Mouse (Mus musculus): ENCODE data around the gene Nxph1. TPM values are rescaled to one million over a fixed set of nuclear protein-coding genes. Genes with fewer than 3 reads are reported as not detected.
A peak's percentile ranks its signal among the peaks of the same experiment; 100 is the strongest.

The Nxph1 gene
- total RNA-seq (2021), result 0.43 and 1.2 TPM in 2 replicates
- long read RNA-seq, partial matches to known transcripts, result 0 of 2 reads
- long read RNA-seq, other reads (novel, unspliced or antisense), result 1 of 2 reads

- no peak for DNase-seq
These were observed at the start of gene Nxph1 for GRCm38 (mm10) chr6:8948131-8948470. Nxph1 (plus strand) TSS chr6:8948431.

DNA sequence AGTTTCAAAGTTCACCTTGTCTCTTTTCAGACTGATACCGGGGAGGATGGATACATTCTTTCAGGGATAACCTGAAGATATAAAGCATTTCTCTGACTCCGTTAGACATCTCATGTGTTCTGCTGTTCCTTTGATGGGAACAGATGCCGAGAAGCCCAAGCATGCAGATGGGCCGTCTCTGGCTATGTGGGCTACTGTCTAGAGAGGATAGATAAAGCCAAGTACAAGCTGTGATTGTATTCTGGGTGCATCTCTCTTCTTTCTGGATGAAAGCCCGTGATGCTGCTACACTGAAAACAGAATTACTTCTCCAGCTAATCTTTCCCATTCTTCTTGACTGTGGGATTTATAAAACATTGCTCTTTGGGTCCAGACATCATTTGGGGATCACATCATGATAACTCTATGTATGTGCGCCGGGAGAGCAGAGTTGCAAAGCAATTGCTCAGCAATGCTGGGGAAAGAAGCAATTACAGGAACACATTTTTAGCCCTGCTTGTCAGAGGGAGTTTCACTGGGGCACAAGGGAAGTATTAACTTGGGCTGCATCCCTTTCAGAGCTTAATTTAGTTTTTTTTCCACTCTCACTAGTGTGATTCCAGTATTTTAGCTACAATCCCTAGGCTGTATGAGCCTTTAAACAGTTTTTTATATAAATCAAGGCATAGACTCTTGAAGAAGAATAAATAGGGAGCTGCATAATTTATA lies 48.1 kb upstream of the Nxph1 start:
- no peak for DNase-seq

DNA sequence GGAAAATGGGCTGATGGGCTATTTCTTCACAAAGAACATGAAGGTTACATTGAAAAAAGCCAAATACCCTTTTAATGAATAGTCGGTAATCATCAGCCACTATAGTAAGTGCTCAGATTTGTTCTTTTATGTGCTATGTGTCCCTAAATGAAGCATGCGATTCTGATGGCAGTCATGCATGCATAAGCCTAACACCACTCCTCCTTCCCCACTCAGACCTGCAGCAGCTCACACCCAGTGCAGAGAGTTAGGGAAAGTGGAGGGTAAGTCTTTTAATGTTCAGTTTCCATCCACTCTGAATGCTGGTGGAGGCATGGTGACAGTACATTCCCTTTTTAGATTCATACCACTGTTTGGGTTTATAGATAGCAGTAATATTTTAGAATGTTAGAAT lies 47.5 kb upstream of the Nxph1 start:
- DNase-seq, result no peak

DNA sequence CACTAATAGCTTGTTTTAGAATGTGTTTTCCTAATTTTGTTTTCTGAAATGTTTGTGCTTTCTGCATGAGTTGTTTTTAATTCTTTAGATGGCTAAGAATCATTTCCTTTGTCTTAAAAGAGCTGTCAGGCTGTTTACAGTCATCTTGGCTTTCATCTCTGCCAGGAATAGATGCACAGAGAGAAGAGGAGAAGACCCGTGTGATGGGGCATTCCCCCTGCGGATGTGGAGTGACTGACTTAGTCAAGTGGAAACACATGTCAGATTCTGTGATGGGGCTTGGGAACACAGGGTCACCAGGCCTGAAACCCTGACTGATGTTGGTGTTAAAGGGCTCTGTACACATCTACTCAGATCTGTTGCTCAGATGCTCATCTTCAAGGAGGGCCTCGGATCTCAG lies 40.3 kb upstream of the Nxph1 start:
- no peak for DNase-seq

DNA sequence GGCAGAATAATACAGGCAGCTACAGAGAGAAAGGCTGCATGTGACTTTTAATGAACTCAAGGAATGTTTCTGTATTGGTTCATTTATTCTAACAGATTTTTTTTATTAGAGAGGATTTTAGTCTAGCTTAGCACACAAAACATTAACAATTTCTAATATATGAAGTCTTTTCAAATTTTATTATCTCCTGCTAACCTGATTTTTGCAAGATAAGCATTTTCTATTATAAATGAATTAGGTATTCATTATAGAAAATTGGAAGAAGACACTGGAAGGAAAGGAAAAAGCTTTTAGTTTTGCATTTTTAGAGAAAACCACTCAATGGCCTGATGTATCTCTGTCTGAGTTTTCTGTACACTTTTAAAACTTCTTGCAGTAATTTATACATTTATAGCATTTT lies 34.8 kb upstream of the Nxph1 start:
- DNase-seq, result no peak

GRCm38 (mm10) chr6:8914682-8915081 lies 33.5 kb upstream of the Nxph1 start:
- DNase-seq, result no peak

- no peak for DNase-seq
These were observed 23.8 kb upstream of the Nxph1 start for GRCm38 (mm10) chr6:8924481-8924880.

- no peak for DNase-seq
These were observed 13.0 kb upstream of the Nxph1 start for GRCm38 (mm10) chr6:8935241-8935640.

- peak; percentile 42 for DNase-seq
These were observed 12.5 kb upstream of the Nxph1 start for GRCm38 (mm10) chr6:8935705-8936104.

- no peak for DNase-seq
These were observed 12.1 kb upstream of the Nxph1 start for GRCm38 (mm10) chr6:8936168-8936567.

DNA sequence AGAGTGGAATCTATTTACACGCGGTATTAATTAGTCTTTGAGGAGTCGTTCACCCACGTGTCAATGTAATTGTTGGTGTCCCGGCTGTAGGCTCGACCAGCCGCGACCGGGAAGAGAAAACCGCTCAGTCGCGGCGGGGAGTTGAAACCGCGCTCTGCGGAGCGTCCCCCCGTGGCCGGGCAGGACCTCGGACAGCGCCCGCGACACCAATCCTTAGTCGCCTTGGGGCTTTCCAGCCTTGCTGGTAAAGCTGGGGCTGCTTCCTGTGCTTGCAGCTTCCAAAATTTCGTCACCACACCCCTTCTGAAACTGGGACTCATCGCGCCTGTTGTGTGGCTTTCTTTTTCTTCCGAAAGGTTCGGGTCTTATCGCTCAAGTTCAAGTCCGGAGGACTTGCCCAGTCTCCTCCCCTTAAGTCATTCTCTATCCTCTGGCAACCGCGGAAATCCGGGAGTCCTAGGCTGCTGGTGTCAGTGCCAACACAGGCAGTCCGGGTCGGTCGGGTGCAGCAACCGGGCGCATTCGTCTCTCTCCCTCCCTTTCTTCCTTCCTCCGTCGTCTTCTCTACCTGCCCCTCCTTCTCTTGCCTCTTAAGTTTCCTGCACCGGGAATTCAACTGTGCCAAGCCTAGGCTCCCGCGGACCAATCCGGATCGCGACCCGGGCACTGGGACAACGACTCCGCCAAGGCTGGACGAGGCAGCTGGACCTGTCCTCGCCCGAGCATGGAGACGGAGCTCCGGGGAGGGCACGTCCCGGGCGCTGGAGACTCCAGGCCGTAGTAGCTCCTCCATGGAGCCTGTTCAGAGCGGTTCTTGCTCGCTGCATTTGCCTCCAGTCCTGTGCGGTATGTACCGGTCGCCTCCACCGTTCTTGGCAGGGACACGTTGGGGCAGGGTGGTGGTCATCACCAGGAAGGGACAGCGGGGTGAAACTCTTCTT lies 510 bp downstream of the Nxph1 start:
- DNase-seq, result peak; percentile 82

GRCm38 (mm10) chr6:8949665-8950201 lies 1.5 kb downstream of the Nxph1 start:
- peak; percentile 39 for DNase-seq

GRCm38 (mm10) chr6:8950611-8951325 lies 2.5 kb downstream of the Nxph1 start:
- no peak for DNase-seq

GRCm38 (mm10) chr6:8951326-8951695 lies 3.1 kb downstream of the Nxph1 start:
- peak; percentile 65 for DNase-seq

DNA sequence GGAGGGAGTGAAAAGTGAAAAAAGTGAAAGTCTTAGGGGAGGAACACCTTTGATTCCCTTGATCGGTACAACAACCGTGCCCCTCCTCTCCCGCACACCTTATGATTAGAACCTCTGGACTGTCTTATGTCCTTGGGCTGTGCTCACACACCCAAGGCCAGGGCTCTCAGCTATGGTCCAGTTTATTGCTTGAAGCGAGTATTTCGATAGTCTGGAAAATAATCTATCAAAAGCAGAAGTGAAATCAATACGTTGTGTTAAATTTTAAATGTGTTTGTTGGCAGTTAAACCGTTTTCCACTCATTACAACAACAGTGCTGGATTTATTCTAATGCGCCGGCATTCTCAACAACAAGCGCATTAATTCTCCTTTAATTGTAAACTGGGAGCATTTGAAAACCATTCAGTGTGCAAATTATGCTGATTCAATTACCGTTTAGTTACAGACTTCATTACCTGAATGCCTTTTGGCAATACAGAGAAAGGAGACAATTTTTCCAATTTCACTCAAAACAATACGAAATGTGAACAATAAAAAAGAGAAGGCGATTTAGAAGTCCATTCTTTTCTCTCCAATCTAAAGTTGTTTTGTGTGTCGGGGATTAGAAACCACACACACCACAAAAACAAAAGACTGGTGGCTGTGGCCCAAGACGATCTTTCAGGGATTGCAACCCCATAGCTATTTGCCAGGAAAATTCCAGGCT lies 3.8 kb downstream of the Nxph1 start:
- no peak for DNase-seq

DNA sequence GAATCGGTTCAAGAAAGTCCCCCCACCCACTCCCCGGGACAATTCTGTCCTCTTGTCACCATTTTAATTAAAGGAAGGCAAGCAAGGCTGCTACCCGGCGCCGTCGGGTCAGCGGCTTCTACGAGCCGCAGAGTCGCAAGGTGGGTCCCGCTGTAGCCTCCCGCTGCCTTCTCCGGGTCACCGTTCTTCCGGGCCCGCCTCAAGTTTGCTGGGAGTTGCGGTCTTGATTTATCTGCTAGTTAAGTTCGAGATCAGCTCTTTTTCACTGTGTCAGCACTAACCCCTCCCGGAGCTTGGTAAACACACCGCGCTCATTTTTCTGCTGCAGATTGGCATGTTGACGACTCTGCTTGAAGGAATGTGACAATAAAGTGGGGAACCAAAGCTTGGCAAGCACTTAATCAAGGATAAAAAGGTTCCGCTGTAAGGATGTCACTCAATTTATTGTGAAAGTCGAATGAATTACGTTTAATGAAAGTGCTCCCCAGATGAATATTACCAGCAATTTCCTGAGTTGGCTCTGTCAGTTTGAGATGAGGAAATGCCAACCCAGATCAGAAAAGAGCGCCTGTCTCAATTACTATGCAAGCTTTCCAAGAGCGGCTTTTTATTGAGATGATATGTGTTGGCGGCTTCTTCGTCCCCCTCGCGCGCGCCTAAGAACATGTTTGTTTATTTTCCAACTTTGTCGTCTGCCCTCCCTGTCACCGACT lies 7.7 kb downstream of the Nxph1 start:
- no peak for DNase-seq

- no peak for DNase-seq
These were observed 8.7 kb downstream of the Nxph1 start for GRCm38 (mm10) chr6:8956743-8957528.

- peak; percentile 70 for DNase-seq
These were observed 9.3 kb downstream of the Nxph1 start for GRCm38 (mm10) chr6:8957529-8957887.

GRCm38 (mm10) chr6:8958081-8958919 lies 10.1 kb downstream of the Nxph1 start:
- DNase-seq, result peak; percentile 15

Data from adrenal gland, postnatal 25 days (tissue).